Mouse (Mus musculus) layer of hippocampus, adult 8-10 months (tissue): Measurements from ENCODE around the gene Flt4. TPM values are rescaled to one million over a fixed set of nuclear protein-coding genes. Genes with fewer than 3 reads are reported as not detected.

ENCODE experiments used
- DNase-seq, 2 experiments: peaks; one replicate each; pipeline ENCODE4 v3.0.0; 2022; ENCODE audit warnings: low spot score in 2 of 2
- total RNA-seq, 4 experiments: library from RNA; stranded (reverse); gene quantifications; 2 replicates each; pipeline ENCODE4 v1.2.4; 2022

Flt4 gene
- total RNA-seq, 4 experiments from 2014 or later, result 1.9 to 2.8 (median 2.3) TPM

DNA sequence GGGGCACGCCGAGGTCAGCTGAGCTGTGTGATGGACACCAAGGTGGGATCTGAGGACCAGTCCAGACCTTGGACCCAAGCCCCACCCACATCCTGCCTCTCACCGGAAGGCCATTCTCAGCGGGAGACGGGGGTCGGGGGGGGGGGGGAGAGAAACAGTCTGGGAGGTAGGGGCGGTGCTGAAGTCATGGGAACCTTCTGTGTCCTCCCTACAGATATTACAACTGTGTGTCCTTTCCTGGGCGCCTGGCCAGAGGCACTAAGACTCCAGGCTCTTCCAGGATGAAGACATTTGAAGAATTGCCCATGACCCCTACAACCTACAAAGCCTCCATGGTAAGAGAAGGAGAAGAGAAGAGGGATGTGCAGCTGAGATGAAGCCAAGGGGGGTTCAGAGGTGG, 36.6 kb downstream of the Flt4 start:
- no peak for DNase-seq

- no peak for DNase-seq
Measured at GRCm38 (mm10) chr11:49650113-49650993, 41.3 kb downstream of the Flt4 start.

DNA sequence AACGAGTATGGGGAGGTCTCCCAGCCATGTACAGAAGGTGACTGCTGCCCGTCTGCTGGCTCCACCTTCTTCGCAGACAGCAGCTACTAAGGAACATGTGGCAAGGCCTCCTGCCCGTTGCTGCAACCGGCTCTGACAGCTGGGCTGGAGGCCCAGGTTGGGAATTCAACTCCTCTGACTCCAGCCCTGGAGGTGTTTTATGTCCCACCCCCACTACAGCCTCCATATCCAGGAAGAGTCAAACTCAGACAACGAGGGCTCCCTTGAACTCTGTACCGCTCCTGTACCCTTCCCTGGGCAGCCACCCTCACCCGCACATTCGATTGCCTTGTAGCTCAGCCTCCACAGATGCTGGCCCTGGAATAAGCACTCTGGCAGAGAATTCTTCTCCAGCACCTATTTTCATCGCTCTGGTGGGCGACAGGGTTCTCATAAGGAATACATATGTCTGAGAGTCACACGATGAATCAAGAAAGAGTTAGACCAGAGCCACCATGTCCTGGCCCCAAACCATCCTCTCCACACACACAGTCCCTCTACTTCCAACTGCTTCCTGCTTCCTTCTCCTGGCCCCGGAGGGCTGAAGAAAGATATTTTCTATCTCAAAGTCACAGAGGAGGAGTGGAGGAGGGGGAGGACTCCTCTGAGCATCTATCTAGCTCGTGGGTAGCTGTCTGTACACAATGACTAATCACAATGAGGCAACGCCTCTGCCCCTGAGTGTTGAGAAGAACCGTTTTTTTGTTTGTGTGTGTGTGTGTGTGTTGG, 42.1 kb downstream of the Flt4 start:
- no peak for DNase-seq

DNA sequence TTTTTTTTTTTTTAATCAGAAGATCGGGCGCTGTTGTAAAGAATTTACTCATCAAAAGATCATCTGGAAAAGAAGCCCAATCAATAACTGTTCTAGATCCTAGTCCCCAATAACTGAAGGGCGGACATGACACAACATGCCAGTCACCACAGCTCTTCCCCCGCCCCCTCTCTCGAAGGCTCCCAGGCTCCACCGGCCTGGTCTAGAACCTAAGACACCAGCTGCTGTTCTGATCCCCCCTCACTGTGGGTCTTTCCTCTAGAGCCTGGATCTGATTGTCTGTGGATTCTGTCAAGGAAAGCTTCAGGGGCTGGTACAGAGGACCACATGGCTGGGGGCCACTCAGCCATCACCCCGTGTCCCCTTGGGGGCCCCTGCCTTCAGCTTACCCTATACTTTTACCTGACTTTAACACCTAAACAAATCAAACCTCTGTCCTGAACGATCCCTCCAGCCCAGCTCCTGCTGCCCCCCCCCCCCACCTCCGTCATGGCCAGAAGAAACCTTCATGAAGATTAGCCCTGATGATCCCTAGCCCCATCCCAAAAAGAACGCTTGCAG, 42.8 kb downstream of the Flt4 start:
- no peak for DNase-seq

DNA sequence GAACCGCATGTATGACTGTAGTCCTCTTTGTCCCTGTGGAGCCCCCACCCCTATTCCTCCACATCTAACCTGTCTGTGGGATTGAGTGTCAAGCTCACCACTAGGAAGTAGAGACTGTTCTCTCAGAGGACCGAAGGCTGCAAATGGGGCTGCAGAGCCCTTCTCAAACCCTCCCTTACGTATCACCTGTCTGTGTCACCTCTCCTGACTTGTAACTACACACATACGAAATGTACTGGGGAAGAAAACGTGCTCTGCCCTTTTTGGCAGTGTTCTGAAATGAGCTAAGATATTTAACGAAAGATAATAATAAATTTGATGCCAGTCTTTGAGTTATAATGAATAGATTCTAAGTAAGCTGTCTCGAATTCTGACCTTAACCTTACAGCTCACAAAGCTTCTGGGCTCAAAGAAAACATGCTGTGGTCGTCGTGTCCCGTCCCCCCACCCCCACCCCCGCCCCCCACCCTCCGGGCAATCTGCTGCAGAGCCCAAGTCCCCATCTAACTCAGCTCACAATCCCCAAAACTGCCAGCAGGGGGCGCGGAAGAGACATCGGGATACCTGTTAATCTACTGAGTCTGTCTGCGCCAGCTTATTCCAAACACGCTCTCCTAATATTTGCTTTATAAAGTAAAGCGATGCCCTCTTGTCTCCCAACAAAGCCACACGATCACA, 43.5 kb downstream of the Flt4 start:
- DNase-seq, result peak; percentile 54 to 86

DNA sequence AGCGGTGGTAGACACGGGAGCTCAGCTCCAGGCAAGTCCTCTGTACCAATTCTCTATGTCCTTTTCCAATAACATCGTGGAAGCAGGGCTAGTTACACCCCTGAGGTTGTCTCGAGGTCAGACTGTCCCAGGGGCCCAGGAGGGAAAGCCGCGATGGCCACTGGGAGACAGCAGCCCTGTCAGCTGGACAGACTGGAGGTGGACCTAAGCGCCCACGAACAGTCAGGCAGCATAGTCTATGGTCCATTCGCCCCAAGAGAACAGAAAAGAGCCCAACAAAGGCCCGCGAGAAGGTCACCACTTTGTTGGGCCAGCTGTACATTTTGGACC, 44.0 kb downstream of the Flt4 start:
- DNase-seq, result no peak

DNA sequence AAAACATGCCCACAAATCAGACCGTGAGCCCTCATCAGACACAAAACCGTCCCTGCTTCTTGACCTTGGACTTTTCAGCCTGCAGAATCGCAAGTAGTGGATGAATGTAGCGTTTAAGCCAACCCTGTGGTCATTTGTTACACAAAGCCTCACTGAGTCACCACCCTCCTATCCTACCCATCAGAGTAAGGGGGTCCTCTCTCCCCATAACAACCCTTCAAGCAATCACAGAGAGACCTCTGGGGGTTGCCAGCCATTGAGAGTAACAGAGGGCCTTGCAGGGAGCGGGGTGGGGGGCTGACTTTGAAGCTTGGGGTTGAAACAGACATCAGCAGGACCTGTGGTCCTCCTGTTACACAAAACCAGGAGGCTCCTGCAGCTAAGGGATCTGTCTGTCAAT, 45.6 kb downstream of the Flt4 start:
- no peak for DNase-seq

- DNase-seq, result no peak
Measured at GRCm38 (mm10) chr11:49655501-49655900, 46.4 kb downstream of the Flt4 start.

- no peak for DNase-seq
Measured at GRCm38 (mm10) chr11:49658065-49658464, 49.0 kb downstream of the Flt4 start.

DNA sequence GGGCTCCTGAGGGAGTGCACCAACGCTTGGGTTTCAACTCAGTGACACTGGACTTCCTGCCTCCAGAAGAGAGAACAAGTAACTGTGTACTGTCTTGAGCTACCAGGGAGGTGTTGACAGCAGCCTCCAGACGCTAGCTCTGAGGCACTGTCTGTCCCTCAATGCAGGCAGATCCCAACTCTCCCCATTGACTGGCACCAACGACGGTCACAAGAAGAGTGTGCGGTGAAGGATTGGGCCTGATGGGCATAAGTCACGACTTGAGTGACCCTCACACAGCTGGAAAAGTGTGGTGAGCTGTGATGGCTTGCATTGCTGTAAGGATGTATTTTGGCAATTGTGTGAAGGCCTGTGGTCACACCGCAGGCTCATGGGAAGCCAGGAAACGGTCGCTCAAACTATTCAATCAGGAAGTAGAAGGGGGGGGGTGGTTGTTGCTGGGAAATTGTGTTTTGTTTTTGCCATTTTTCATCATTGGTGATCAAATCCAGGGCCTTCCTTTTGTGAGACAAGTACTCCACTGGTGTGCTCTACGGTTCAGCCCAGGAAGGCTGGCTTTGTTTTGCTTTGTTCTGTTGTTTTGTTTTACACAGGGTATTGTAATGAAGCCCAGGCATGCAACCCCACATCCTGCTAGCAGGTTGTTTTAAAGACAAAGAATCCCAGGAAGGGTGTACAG, 49.9 kb downstream of the Flt4 start:
- DNase-seq, result no peak

DNA sequence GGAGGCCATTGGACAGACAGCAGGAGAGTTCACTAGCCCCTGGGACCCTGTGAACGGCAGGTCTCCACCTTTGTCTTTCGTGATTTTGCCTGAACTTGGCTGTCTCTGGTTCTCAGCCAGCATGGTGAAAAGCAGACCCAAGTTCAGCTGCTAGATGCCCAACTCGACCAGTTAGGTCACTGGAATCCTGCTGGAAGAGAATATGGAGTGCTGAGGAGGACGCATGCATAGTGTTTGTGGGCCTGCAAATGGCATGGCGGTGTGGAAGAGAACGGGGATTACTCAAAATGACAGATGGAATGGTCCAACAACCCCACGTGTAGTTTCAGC, 50.4 kb downstream of the Flt4 start:
- DNase-seq, result no peak

DNA sequence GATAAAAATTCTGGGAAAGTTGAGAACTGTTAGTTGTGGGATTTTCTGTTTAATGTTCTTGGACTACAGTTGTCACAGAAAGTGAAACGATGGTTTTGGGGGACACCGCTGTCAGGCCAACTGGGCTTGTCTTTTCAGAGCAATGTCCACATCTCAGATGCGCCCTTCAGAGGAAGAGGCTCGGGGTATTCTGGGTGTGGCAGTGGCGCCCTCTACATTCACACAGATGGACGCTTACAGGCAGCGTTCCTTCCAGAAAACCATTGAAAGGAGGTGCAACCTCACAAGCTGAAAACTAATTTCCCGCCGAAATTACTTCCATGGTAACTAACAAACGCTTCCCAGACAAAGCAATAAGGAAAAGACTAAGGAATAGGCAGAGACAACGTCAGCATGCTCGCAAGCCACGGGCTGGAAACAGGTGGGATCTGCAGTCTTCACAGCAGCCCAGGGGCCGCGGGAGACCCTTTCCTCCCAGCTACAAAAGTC, 53.3 kb downstream of the Flt4 start:
- DNase-seq, result no peak

DNA sequence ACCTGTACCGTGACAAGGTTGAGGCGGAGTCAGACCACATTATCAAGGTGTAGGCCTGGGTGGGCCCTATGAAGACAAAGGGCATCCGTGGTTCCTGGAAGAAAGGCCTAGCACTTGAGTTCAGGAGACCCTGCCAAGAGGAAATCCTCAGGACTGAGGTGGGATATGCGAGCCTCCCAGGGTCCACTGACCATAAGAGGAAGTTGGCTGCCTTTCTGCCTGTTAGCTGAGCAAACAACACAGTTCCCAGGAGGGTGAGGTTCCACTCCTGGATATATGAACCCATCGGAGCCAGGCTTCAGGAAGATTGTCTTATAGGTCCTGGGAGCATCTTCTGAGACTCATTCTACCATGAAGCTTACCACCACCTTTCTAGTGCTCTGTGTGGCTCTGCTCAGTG, 54.2 kb downstream of the Flt4 start, which contains the start of gene Scgb3a1:
Gene Scgb3a1 (plus strand): TSS at position 301 of the 400 bp plus-strand sequence.
- no peak for DNase-seq

DNA sequence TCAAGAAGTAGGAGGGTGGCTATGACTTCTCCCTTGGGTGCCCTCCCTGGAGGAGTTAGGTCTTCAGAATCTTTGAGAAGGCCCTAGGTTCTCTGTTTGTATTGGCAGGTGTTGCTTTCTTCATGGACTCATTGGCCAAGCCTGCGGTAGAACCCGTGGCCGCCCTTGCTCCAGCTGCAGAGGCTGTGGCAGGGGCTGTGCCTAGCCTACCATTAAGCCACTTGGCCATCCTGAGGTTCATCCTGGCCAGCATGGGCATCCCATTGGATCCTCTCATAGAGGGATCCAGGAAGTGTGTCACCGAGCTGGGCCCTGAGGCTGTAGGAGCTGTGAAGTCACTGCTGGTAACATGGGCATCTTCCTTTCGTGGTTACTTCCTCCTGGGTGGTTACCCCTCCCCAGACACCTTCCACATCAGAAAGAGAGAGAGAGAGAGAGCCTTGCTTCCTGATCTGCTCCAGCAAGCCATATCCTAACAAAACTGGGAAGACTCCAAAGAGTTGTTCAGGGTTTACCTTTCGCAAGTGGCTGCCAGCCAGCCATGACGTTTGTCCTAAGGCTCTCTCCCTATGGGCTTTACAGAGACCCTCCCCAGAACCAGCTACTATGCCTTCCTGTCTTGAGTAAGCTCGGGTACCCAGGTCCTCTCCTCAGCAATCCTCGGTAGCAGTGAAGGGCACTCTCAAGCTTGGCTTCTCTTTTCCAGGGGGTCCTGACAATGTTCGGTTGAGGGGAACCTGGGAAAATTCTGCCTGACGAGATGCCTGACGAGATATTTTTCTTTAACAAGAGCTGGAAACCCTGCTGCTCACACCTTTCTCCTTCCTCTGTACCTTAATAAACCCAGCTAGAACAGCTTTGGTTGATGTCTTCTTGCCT, 55.4 kb downstream of the Flt4 start:
- no peak for DNase-seq

DNA sequence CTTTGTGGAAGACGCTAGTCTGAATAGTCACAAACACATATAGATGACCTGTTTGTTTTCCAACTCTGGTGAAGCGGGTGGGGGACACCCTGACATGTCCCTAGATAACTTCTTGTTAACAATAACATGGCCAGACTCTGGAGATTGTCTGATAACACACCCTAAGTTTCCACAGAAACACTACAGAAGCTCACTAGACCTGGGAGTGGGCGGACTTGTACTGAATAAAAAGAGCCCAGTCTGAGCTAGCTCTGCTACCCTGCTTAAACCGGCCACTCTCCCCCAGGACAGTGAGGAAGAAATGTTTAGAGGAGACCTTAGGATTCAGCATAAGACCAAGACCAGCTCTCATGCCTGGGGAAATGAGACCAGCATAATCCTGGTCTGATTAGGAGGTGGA, 56.4 kb downstream of the Flt4 start:
- no peak for DNase-seq

DNA sequence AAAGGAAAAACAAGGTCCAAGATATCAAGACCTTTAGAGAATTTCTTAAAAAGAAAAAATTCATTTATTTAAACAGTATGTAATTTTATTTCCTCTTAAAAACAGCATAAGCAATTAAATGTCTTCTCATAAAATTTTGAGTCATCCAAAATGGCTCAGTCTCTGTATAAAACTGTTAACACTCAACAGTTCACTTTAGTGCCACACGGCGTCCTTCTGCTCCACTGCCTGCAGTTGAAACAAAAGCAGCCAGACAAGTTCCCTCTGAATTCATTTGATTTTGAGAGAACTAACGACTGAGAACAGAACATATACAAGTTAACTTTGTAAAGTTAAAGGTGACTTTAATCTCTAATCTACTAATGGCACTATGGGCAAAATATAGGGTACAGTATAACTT, 64.4 kb downstream of the Flt4 start:
- no peak for DNase-seq

DNA sequence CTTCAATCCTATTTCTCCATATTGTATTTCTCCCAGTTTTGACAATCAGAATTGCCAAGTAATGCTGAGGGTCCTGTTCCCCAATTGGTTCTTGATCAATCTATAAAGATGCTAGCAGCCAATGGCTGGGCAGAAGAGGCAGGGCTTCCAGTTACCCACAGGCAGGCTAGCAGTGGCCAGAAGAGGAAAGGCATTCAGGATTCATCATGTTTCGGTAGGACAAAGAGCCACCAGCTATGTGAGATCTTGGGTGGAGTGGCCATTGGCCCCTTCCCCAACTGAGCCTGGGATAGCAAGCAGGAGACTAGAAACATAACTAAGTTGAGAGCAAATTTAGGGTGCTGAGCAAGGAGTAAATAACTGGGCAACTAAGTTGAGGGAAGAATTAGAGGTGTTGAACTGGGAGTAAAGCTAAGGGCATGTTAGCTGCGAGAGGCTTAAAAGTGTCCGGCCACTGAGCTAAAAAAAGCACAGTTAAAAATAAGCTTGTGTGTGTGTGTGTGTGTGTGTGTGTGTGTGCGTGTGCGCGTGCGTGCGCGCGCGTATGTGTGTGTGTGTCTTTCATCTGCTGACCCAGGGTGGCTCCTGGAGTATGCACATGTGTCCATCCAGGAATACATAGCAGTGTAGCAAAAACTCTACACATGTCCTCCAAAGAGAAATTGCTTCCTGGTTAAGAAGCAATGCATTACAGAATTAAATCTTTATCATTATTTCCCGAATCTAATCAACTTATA, 75.3 kb downstream of the Flt4 start:
- DNase-seq, result no peak

DNA sequence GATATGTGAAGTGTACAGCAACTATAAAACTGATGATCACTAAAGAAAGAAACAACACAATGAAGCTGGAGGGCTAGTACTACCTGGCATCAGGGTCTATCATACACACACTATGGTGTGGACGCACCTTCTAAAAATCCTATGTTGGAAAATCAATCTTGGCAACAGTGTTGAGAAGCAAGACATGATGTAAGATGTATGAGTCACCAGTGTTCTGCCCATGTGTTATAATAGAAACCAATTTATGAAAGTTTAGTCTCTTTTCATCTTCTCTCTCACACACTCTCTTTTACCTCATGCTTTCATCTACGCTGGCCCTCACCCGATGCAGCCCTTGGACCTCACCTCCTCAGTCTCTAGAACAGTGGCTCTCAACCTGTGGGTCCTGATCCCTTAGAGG, 86.0 kb downstream of the Flt4 start:
- no peak for DNase-seq

GRCm38 (mm10) chr11:49695695-49696094, 86.6 kb downstream of the Flt4 start:
- DNase-seq, result no peak

DNA sequence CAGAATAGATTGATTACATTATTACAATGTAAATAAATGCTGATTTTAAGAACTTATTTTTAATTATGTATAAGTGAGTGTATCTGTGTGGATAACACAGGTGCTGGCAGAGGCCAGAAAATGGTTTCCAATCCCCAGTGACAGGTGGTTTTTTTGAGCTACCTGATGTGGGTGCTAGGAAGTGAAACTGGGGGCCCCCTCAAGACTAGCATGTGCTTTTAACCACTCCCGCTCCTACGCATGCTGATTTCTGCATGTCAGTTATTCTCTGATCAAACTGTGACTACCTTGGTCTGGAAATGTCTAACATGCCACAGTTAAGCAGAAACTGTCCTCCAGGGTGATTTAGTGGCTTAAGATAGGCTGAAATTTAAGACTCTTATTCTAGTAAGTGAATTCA, 87.4 kb downstream of the Flt4 start:
- DNase-seq, result no peak
